Mouse (Mus musculus) kidney, postnatal 14 days (tissue): ENCODE measurements around the gene Klf3.
"Not testable (repeated sequence)": the region's sequence is repeated elsewhere in the genome, so short reads cannot be mapped to it uniquely, and the experiment has no call there.

Experiments
- DNase-seq: peaks from one replicate; pipeline ENCODE4 v3.0.0; 2022; ENCODE audit warnings: mixed read lengths

Gene Klf3

DNA sequence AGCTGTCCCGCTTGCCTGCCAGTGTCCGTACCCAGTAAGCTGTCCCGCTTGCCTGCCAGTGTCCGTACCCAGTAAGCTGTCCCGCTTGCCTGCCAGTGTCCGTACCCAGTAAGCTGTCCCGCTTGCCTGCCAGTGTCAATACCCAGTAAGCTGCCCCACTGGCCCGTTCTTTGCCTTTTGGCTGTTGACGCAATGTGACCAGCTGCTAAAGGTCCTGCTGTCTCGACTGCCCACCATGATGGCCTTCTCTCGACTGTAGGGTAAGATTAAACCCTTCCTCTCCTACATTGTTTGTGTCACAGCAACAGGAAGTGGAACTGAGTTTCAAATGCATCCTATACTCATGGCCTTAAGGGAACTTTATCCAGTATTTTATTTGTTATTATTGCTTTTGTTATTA lies 78.8 kb downstream of the Klf3 start:
- DNase-seq, result not testable (repeated sequence)
